Mouse (Mus musculus) neural tube, embryonic 14.5 days (tissue): ENCODE measurements around the gene Gm21440. TPM values are rescaled to one million over a fixed set of nuclear protein-coding genes. Genes with fewer than 3 reads are reported as not detected.
"Not testable (repeated sequence)": the region's sequence is repeated elsewhere in the genome, so short reads cannot be mapped to it uniquely, and the experiment has no call there.

Experiments used
- ATAC-seq: fragments of 200-750 bp; cut with Nextera tagmentation; 2 replicates; pipeline ENCODE4 v1.8.0; 2017; ENCODE audit warnings: low read depth, mild to moderate bottlenecking, moderate TSS enrichment, moderate library complexity
- H3K27ac ChIP-seq: fragments of 300-500 bp; sonication (generic); 2 replicates; pipeline ENCODE4 v1.5.1; 2014; ENCODE audit warnings: low read depth, mild to moderate bottlenecking, control low read depth, low read length, moderate library complexity, mixed read lengths
- H3K27me3 ChIP-seq: fragments of 300-500 bp; sonication (generic); 2 replicates; pipeline ENCODE4 v1.6.1; 2014; ENCODE audit warnings: low read length; ENCODE audit not compliant: control insufficient read depth, insufficient read depth
- H3K36me3 ChIP-seq: fragments of 300-500 bp; sonication (generic); 2 replicates; pipeline ENCODE4 v1.6.1; 2014; ENCODE audit warnings: low read length, mixed read lengths; ENCODE audit not compliant: control insufficient read depth, insufficient read depth
- H3K4me1 ChIP-seq: fragments of 300-500 bp; sonication (generic); 2 replicates; pipeline ENCODE4 v1.6.1; 2014; ENCODE audit warnings: low read length; ENCODE audit not compliant: control insufficient read depth, insufficient read depth
- H3K4me2 ChIP-seq: fragments of 300-500 bp; sonication (generic); 2 replicates; pipeline ENCODE4 v1.6.1; 2014; ENCODE audit warnings: mild to moderate bottlenecking, low read depth, low read length, control low read depth
- H3K4me3 ChIP-seq: fragments of 300-500 bp; sonication (generic); 2 replicates; pipeline ENCODE4 v1.5.1; 2014; ENCODE audit warnings: low read depth, low read length, control low read depth, mixed read lengths
- H3K9ac ChIP-seq: fragments of 300-500 bp; sonication (generic); replicated peaks from 2 replicates; pipeline ENCODE4 v1.6.1; 2014; ENCODE audit warnings: low read depth, mild to moderate bottlenecking, control low read depth, low read length, mixed read lengths
- H3K9me3 ChIP-seq: fragments of 300-500 bp; sonication (generic); 2 replicates; pipeline ENCODE4 v1.6.1; 2016; ENCODE audit warnings: low read length; ENCODE audit not compliant: control insufficient read depth
- WGBS: fragments of 180-500 bp; shearing (Covaris S2); extraction: QIAGEN DNeasy Blood & Tissue Kit; methylation state at CpG from one replicate; pipeline ENCODE4 v1.1.7; 2014; 5-methylcytosine and 5-hydroxymethylcytosine counted together
- polyA plus RNA-seq: library from polyadenylated mRNA; unstranded; fragments of >200 nt; fragmentation: Nextera tagmentation; extraction: Ambion mirVana; gene quantifications from 2 replicates; pipeline ENCODE4 v1.2.1, GENCODE M21; 2014

Gene Gm21440
- not detected in 2 replicates for polyA plus RNA-seq

DNA sequence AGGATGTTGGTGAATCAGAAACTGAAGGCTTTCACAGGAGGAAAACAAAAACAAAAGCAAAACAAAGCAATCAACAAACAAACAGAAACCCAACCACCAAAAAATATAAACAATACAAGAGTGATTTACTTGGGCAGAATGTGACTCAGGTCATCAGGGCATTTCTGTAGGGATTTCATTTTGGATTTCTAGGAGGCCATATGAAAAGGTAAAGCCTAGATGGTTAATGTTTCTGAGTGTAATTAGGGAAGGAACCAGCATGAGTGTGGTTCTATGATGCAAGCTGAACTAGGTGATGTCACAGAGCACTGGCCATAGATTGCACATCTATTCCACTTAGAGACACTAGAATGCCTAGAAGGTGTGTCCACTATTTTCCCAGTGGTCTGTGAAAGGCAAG is at the start of gene Gm21440, which contains the start of gene Gm21454:
Gm21440 (plus strand) TSS at position 301 of the 400 bp plus-strand sequence.
Gm21454 (plus strand) TSS at position 352 of the 400 bp plus-strand sequence.
- H3K4me1 ChIP-seq, H3K4me2 ChIP-seq, H3K4me3 ChIP-seq, H3K27ac ChIP-seq, H3K27me3 ChIP-seq, H3K9ac ChIP-seq, H3K9me3 ChIP-seq, H3K36me3 ChIP-seq, ATAC-seq: not testable (repeated sequence)

DNA sequence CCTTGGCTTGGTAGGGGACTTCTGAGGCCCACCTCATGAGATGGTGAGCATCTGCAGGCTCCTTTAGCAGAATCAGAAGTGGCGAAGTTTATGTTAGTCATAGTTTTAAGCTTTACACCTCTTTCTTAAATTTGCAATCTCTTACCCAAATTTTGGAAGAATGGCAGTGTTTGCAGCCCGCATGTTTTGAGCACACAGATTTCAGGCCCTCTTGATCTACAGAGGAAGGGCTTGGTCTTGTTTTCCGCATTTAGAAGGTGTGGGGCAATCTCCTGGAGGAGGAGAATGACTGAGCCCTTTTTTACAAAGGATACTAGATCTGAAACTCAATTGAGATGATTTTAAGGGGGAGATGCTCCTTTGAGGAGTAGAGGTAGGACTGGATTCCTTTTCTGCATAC is 28.4 kb upstream of the Gm21440 start, which contains the start of gene Gm21828:
Gm21828 (minus strand) TSS at position 101 of the 400 bp plus-strand sequence.
- not testable (repeated sequence) for H3K27me3 ChIP-seq, H3K9me3 ChIP-seq, H3K4me2 ChIP-seq, H3K27ac ChIP-seq, H3K9ac ChIP-seq, H3K4me3 ChIP-seq, ATAC-seq, H3K4me1 ChIP-seq, H3K36me3 ChIP-seq
- WGBS: no CpG with 5 or more reads among the region's 3 CpGs

Other genes starting within 250 kb of the Gm21440 start
- not detected in 2 replicates for gene Gm20807, start 209.5 kb upstream of the Gm21440 start, polyA plus RNA-seq
- gene Gm21891, start 118.9 kb upstream of the Gm21440 start, polyA plus RNA-seq: not detected in 2 replicates
- gene Gm21425, start 90.4 kb upstream of the Gm21440 start, polyA plus RNA-seq: not detected in 2 replicates
- gene Gm21828, start 28.5 kb upstream of the Gm21440 start, polyA plus RNA-seq: not detected in 2 replicates
- not detected in 2 replicates for gene Gm21454, start 51 bp downstream of the Gm21440 start, polyA plus RNA-seq
- not detected in 2 replicates for gene Gm21725, start 96.7 kb downstream of the Gm21440 start, polyA plus RNA-seq
- gene Gm21866, start 213.2 kb downstream of the Gm21440 start, polyA plus RNA-seq: not detected in 2 replicates
- not detected in 2 replicates for gene Gm20773, start 241.6 kb downstream of the Gm21440 start, polyA plus RNA-seq